Mouse (Mus musculus) c-Kit-positive CD71-positive TER-119-negative erythroid progenitor cells, embryonic 14.5 days (primary cell): ENCODE results near the gene Gm5286.
"Not testable (repeated sequence)": the region's sequence is repeated elsewhere in the genome, so short reads cannot be mapped to it uniquely, and the experiment has no call there.

Experiments used
- DNase-seq: peaks from one replicate; pipeline ENCODE4 v3.0.0-alpha.2; 2013; ENCODE audit warnings: low read depth

Gene Gm5286

GRCm38 (mm10) chr3:94196414-94196813, at the start of gene Gm5286:
TSS of gene Gm5286 (plus strand) at chr3:94196714.
- DNase-seq = not testable (repeated sequence)

- DNase-seq = not testable (repeated sequence)
Measured at GRCm38 (mm10) chr3:94167351-94167750, 29.2 kb upstream of the Gm5286 start.

GRCm38 (mm10) chr3:94178093-94178492, 18.4 kb upstream of the Gm5286 start, which contains the start of gene Gm10696:
TSS of gene Gm10696 (minus strand) at chr3:94178193.
- not testable (repeated sequence) for DNase-seq
